Mouse (Mus musculus): Measurements from ENCODE around the gene Cbx7. TPM values are rescaled to one million over a fixed set of nuclear protein-coding genes. Genes with fewer than 3 reads are reported as not detected.

Cbx7 gene
- polyA plus RNA-seq, 1 experiment from 2014 or later, result 3.6 TPM

GRCm38 (mm10) chr15:79958418-79958817 lies 12.5 kb downstream of the Cbx7 start:
- no peak overlapping the region for H3K4me2 ChIP-seq
- H3K27ac ChIP-seq, result no peak overlapping the region
- 68% methylated on average over 3 of the region's 3 CpGs for WGBS
- H3K4me1 ChIP-seq, result no peaks in the 10 kb centered on the region
- H3K9me3 ChIP-seq, result no peaks in the 10 kb centered on the region
- H3K9ac ChIP-seq, result no peak overlapping the region
- no peaks in the 10 kb centered on the region for H3K36me3 ChIP-seq (replicated peaks)
- no peaks in the 10 kb centered on the region for H3K27me3 ChIP-seq
- no peak overlapping the region for H3K4me3 ChIP-seq (replicated peaks)
- ATAC-seq (ENCODE audit: low FRiP score), result no peak

GRCm38 (mm10) chr15:79956559-79956958 lies 14.4 kb downstream of the Cbx7 start:
- no peak overlapping the region for H3K9ac ChIP-seq
- 0 out of 2 replicates have a peak, but pooled peaks cover 3% of the 10 kb centered on the region for H3K27me3 ChIP-seq
- no peak overlapping the region for H3K4me2 ChIP-seq
- WGBS, result 91% methylated on average over 8 of the region's 8 CpGs
- H3K36me3 ChIP-seq (replicated peaks), result no peaks in the 10 kb centered on the region
- H3K4me3 ChIP-seq (replicated peaks), result no peak overlapping the region
- no peak overlapping the region for H3K27ac ChIP-seq
- no peak for ATAC-seq (ENCODE audit: low FRiP score)
- no peaks in the 10 kb centered on the region for H3K9me3 ChIP-seq
- peaks cover 8% of the 10 kb centered on the region for H3K4me1 ChIP-seq

GRCm38 (mm10) chr15:79953470-79953869 lies 17.4 kb downstream of the Cbx7 start:
- Histone ChIP-seq H3K4me1 (peaks cover 29% of the 10 kb centered on the region), H3K4me3 (replicated peaks) (no peak overlapping the region), H3K27ac (no peak overlapping the region), H3K27me3 (0 out of 2 replicates have a peak, but pooled peaks cover 10% of the 10 kb centered on the region), H3K36me3 (replicated peaks) (no peaks in the 10 kb centered on the region), H3K9ac (no peak overlapping the region), H3K9me3 (no peaks in the 10 kb centered on the region), H3K4me2 (no peak overlapping the region)
- no peak for ATAC-seq (ENCODE audit: low FRiP score)
- 63% methylated on average over 7 of the region's 7 CpGs for WGBS

- no peak for ATAC-seq (ENCODE audit: low FRiP score)
- H3K4me3 ChIP-seq (replicated peaks), result no peak overlapping the region
- 52% methylated on average over 11 of the region's 11 CpGs for WGBS
- H3K27me3 ChIP-seq, result 0 out of 2 replicates have a peak, but pooled peaks cover 10% of the 10 kb centered on the region
- H3K9ac ChIP-seq, result no peak overlapping the region
- no peaks in the 10 kb centered on the region for H3K36me3 ChIP-seq (replicated peaks)
- no peaks in the 10 kb centered on the region for H3K9me3 ChIP-seq
- no peak overlapping the region for H3K27ac ChIP-seq
- H3K4me1 ChIP-seq, result peaks cover 29% of the 10 kb centered on the region
- H3K4me2 ChIP-seq, result no peak overlapping the region
Measured at GRCm38 (mm10) chr15:79952504-79953231, 18.3 kb downstream of the Cbx7 start.

- no peak for ATAC-seq (ENCODE audit: low FRiP score)
- 61% methylated on average over 14 of the region's 14 CpGs for WGBS
- H3K4me1 ChIP-seq, result peaks cover 29% of the 10 kb centered on the region
- H3K27ac ChIP-seq, result 0 out of 2 replicates have a peak overlapping the region, but pooled peaks have one; percentile 19
- 0 out of 2 replicates have a peak, but pooled peaks cover 10% of the 10 kb centered on the region for H3K27me3 ChIP-seq
- H3K9ac ChIP-seq, result no peak overlapping the region
- H3K36me3 ChIP-seq (replicated peaks), result no peaks in the 10 kb centered on the region
- no peak overlapping the region for H3K4me3 ChIP-seq (replicated peaks)
- no peaks in the 10 kb centered on the region for H3K9me3 ChIP-seq
- H3K4me2 ChIP-seq, result no peak overlapping the region
Measured at GRCm38 (mm10) chr15:79951730-79952503, 19.0 kb downstream of the Cbx7 start.

GRCm38 (mm10) chr15:79951226-79951625 lies 19.7 kb downstream of the Cbx7 start:
- Histone ChIP-seq H3K9me3 (no peaks in the 10 kb centered on the region), H3K36me3 (replicated peaks) (no peaks in the 10 kb centered on the region), H3K4me2 (no peak overlapping the region), H3K4me1 (peaks cover 29% of the 10 kb centered on the region), H3K4me3 (replicated peaks) (no peak overlapping the region), H3K27ac (0 out of 2 replicates have a peak overlapping the region, but pooled peaks have one; percentile 46), H3K9ac (no peak overlapping the region), H3K27me3 (0 out of 2 replicates have a peak, but pooled peaks cover 10% of the 10 kb centered on the region)
- no peak for ATAC-seq (ENCODE audit: low FRiP score)
- WGBS, result 68% methylated on average over 6 of the region's 6 CpGs

GRCm38 (mm10) chr15:79950250-79951025 lies 20.5 kb downstream of the Cbx7 start:
- Histone ChIP-seq H3K9me3 (no peaks in the 10 kb centered on the region), H3K36me3 (replicated peaks) (no peaks in the 10 kb centered on the region), H3K4me1 (peaks cover 29% of the 10 kb centered on the region), H3K4me3 (replicated peaks) (peak overlapping the region; percentile 30), H3K4me2 (peak overlapping the region; percentile 62), H3K27me3 (0 out of 2 replicates have a peak, but pooled peaks cover 10% of the 10 kb centered on the region), H3K27ac (peak overlapping the region; percentile 46; the same call in 1 of the 2 replicates), H3K9ac (peak overlapping the region; percentile 25)
- WGBS, result 3% methylated on average over 24 of the region's 24 CpGs
- ATAC-seq (ENCODE audit: low FRiP score), result peak; percentile 74

GRCm38 (mm10) chr15:79947681-79948080 lies 23.2 kb downstream of the Cbx7 start:
- Histone ChIP-seq H3K4me3 (replicated peaks) (no peak overlapping the region), H3K27ac (no peak overlapping the region), H3K36me3 (replicated peaks) (no peaks in the 10 kb centered on the region), H3K4me1 (peaks cover 29% of the 10 kb centered on the region), H3K9ac (no peak overlapping the region), H3K4me2 (no peak overlapping the region), H3K9me3 (no peaks in the 10 kb centered on the region), H3K27me3 (peaks cover 18% of the 10 kb centered on the region)
- no peak for ATAC-seq (ENCODE audit: low FRiP score)
- 78% methylated on average over 6 of the region's 6 CpGs for WGBS

- H3K27me3 ChIP-seq, result peaks cover 16% of the 10 kb centered on the region
- no peak for ATAC-seq (ENCODE audit: low FRiP score)
- WGBS, result 60% methylated on average over 9 of the region's 9 CpGs
Measured at GRCm38 (mm10) chr15:79946790-79947189, 24.1 kb downstream of the Cbx7 start.

GRCm38 (mm10) chr15:79946022-79946421 lies 24.9 kb downstream of the Cbx7 start:
- H3K36me3 ChIP-seq (replicated peaks), result no peaks in the 10 kb centered on the region
- H3K27me3 ChIP-seq, result peaks cover 15% of the 10 kb centered on the region
- no peak overlapping the region for H3K4me3 ChIP-seq (replicated peaks)
- H3K4me1 ChIP-seq, result peaks cover 16% of the 10 kb centered on the region
- 14% methylated on average over 4 of the region's 4 CpGs for WGBS
- H3K4me2 ChIP-seq, result no peak overlapping the region
- no peak overlapping the region for H3K9ac ChIP-seq
- no peak overlapping the region for H3K27ac ChIP-seq
- no peaks in the 10 kb centered on the region for H3K9me3 ChIP-seq
- ATAC-seq (ENCODE audit: low FRiP score), result peak; percentile 86

More at GRCm38 (mm10) chr15:79946790-79947189, 24.1 kb downstream of the Cbx7 start:
- Histone ChIP-seq H3K9ac (no peak overlapping the region), H3K4me1 (peaks cover 24% of the 10 kb centered on the region), H3K27ac (no peak overlapping the region), H3K36me3 (replicated peaks) (no peaks in the 10 kb centered on the region), H3K4me3 (replicated peaks) (no peak overlapping the region), H3K9me3 (no peaks in the 10 kb centered on the region), H3K4me2 (no peak overlapping the region)

GRCm38 (mm10) chr15:79944948-79945347 lies 26.0 kb downstream of the Cbx7 start:
- no peak overlapping the region for H3K9ac ChIP-seq
- peaks cover 6% of the 10 kb centered on the region for H3K4me1 ChIP-seq
- no peak overlapping the region for H3K27ac ChIP-seq
- H3K27me3 ChIP-seq, result peaks cover 15% of the 10 kb centered on the region
- H3K9me3 ChIP-seq, result no peaks in the 10 kb centered on the region
- H3K4me2 ChIP-seq, result no peak overlapping the region
- no peak for ATAC-seq (ENCODE audit: low FRiP score)
- H3K36me3 ChIP-seq (replicated peaks), result no peaks in the 10 kb centered on the region
- no peak overlapping the region for H3K4me3 ChIP-seq (replicated peaks)
- 80% methylated on average over 5 of the region's 5 CpGs for WGBS

GRCm38 (mm10) chr15:79943584-79943983 lies 27.3 kb downstream of the Cbx7 start:
- ATAC-seq (ENCODE audit: low FRiP score), result no peak
- no peaks in the 10 kb centered on the region for H3K4me1 ChIP-seq
- H3K36me3 ChIP-seq (replicated peaks), result no peaks in the 10 kb centered on the region
- no peak overlapping the region for H3K27ac ChIP-seq
- H3K4me3 ChIP-seq (replicated peaks), result no peak overlapping the region
- H3K27me3 ChIP-seq, result peaks cover 8% of the 10 kb centered on the region
- no peak overlapping the region for H3K4me2 ChIP-seq
- WGBS, result 80% methylated on average over 3 of the region's 3 CpGs
- no peaks in the 10 kb centered on the region for H3K9me3 ChIP-seq
- H3K9ac ChIP-seq, result no peak overlapping the region

Data from forebrain, embryonic 12.5 days (tissue).